Mouse (Mus musculus) heart, embryonic 13.5 days (tissue): ENCODE results near the gene Rusc2. TPM values are rescaled to one million over a fixed set of nuclear protein-coding genes. Genes with fewer than 3 reads are reported as not detected.
A peak's percentile ranks its signal among the peaks of the same experiment; 100 is the strongest.

Experiments
- ATAC-seq: fragments of 200-750 bp; cut with Nextera tagmentation; 2 replicates; pipeline ENCODE4 v1.8.0; 2017; ENCODE audit warnings: moderate TSS enrichment; ENCODE audit not compliant: insufficient number of reproducible peaks, low FRiP score, low TSS enrichment; ENCODE audit errors: extremely low read depth
- H3K27ac ChIP-seq: fragments of 300-500 bp; sonication (generic); replicated peaks from 2 replicates; pipeline ENCODE4 v1.5.1; 2015; ENCODE audit warnings: moderate library complexity, mild to moderate bottlenecking, inconsistent platforms
- H3K27me3 ChIP-seq: fragments of 300-500 bp; sonication (generic); replicated peaks from 2 replicates; pipeline ENCODE4 v1.6.1; 2015; ENCODE audit warnings: mild to moderate bottlenecking, inconsistent platforms
- H3K36me3 ChIP-seq: fragments of 300-500 bp; sonication (generic); 2 replicates; pipeline ENCODE4 v1.6.1; 2015; ENCODE audit warnings: mild to moderate bottlenecking, inconsistent platforms
- H3K4me1 ChIP-seq: fragments of 300-500 bp; sonication (generic); 2 replicates; pipeline ENCODE4 v1.6.1; 2015; ENCODE audit warnings: inconsistent platforms
- H3K4me2 ChIP-seq: fragments of 300-500 bp; sonication (generic); 2 replicates; pipeline ENCODE4 v1.6.1; 2015; ENCODE audit warnings: inconsistent platforms, mild to moderate bottlenecking, moderate library complexity
- H3K4me3 ChIP-seq: fragments of 300-500 bp; sonication (generic); 2 replicates; pipeline ENCODE4 v1.5.1; 2015; ENCODE audit warnings: moderate library complexity, mild to moderate bottlenecking, inconsistent platforms
- H3K9ac ChIP-seq: fragments of 300-500 bp; sonication (generic); 2 replicates; pipeline ENCODE4 v1.6.1; 2015; ENCODE audit warnings: inconsistent platforms, mild to moderate bottlenecking, moderate library complexity
- H3K9me3 ChIP-seq: fragments of 300-500 bp; sonication (generic); 2 replicates; pipeline ENCODE4 v1.6.1; 2016; ENCODE audit warnings: inconsistent platforms
- WGBS: fragments of 180-500 bp; shearing (Covaris S2); methylation state at CpG from one replicate; pipeline ENCODE4 v1.1.7; 2015; ENCODE audit warnings: mixed read lengths; 5-methylcytosine and 5-hydroxymethylcytosine counted together
- polyA plus RNA-seq: library from polyadenylated mRNA; unstranded; fragments of >200 nt; fragmentation: Nextera tagmentation; extraction: Ambion mirVana; gene quantifications from 2 replicates; pipeline ENCODE4 v1.2.1, GENCODE M21; 2015

The Rusc2 gene
- polyA plus RNA-seq, 1 experiment from 2014 or later: 13.9 TPM

- no peaks in the 10 kb centered on the region for H3K4me1 ChIP-seq
- no peak overlapping the region for H3K4me3 ChIP-seq
- no peak overlapping the region for H3K4me2 ChIP-seq
- ATAC-seq: no peak
- no peak overlapping the region for H3K27ac ChIP-seq
- H3K36me3 ChIP-seq: no peaks in the 10 kb centered on the region
- 68% methylated on average over 5 of the region's 5 CpGs for WGBS
- peaks cover 14% of the 10 kb centered on the region; the same call in 1 of the 2 replicates for H3K27me3 ChIP-seq
- no peak overlapping the region for H3K9ac ChIP-seq
- no peaks in the 10 kb centered on the region for H3K9me3 ChIP-seq
These were observed 14.5 kb upstream of the Rusc2 start for GRCm38 (mm10) chr4:43367295-43367694.

- 83% methylated on average over 9 of the region's 9 CpGs for WGBS
- no peak for ATAC-seq
These were observed 14.0 kb upstream of the Rusc2 start for GRCm38 (mm10) chr4:43367787-43368186.

GRCm38 (mm10) chr4:43371406-43371805 lies 10.4 kb upstream of the Rusc2 start:
- WGBS: 59% methylated on average over 11 of the region's 11 CpGs
- Histone ChIP-seq H3K4me1 (no peaks in the 10 kb centered on the region), H3K4me2 (no peak overlapping the region), H3K4me3 (no peak overlapping the region), H3K9me3 (no peaks in the 10 kb centered on the region), H3K27me3 (peaks cover 15% of the 10 kb centered on the region; the same call in 1 of the 2 replicates), H3K36me3 (no peaks in the 10 kb centered on the region), H3K27ac (no peak overlapping the region), H3K9ac (no peak overlapping the region)
- ATAC-seq: no peak

More at GRCm38 (mm10) chr4:43367787-43368186, 14.0 kb upstream of the Rusc2 start:
- Histone ChIP-seq H3K4me1 (no peaks in the 10 kb centered on the region), H3K4me2 (no peak overlapping the region), H3K36me3 (no peaks in the 10 kb centered on the region), H3K27ac (no peak overlapping the region), H3K27me3 (peaks cover 15% of the 10 kb centered on the region; the same call in 1 of the 2 replicates), H3K4me3 (no peak overlapping the region), H3K9ac (no peak overlapping the region), H3K9me3 (no peaks in the 10 kb centered on the region)

- H3K36me3 ChIP-seq: no peaks in the 10 kb centered on the region
- H3K27me3 ChIP-seq: peaks cover 15% of the 10 kb centered on the region; the same call in 1 of the 2 replicates
- no peak overlapping the region for H3K9ac ChIP-seq
- no peak overlapping the region for H3K4me3 ChIP-seq
- H3K27ac ChIP-seq: no peak overlapping the region
- no peaks in the 10 kb centered on the region for H3K4me1 ChIP-seq
- no peak overlapping the region for H3K4me2 ChIP-seq
- 59% methylated on average over 4 of the region's 4 CpGs for WGBS
- ATAC-seq: no peak
- H3K9me3 ChIP-seq: no peaks in the 10 kb centered on the region
These were observed 9.6 kb upstream of the Rusc2 start for GRCm38 (mm10) chr4:43372155-43372554.

- Histone ChIP-seq H3K4me3 (no peak overlapping the region), H3K27me3 (peaks cover 15% of the 10 kb centered on the region; the same call in 1 of the 2 replicates), H3K27ac (no peak overlapping the region), H3K36me3 (no peaks in the 10 kb centered on the region), H3K4me2 (no peak overlapping the region), H3K9me3 (no peaks in the 10 kb centered on the region), H3K4me1 (no peaks in the 10 kb centered on the region), H3K9ac (no peak overlapping the region)
- WGBS: 39% methylated on average over 4 of the region's 4 CpGs
- ATAC-seq: no peak
These were observed 7.5 kb upstream of the Rusc2 start for GRCm38 (mm10) chr4:43374266-43374665.

- Histone ChIP-seq H3K27me3 (peaks cover 5% of the 10 kb centered on the region), H3K4me1 (peaks cover 23% of the 10 kb centered on the region), H3K4me3 (no peak overlapping the region), H3K9ac (no peak overlapping the region), H3K27ac (no peak overlapping the region), H3K36me3 (peaks cover 2% of the 10 kb centered on the region; the same call in 1 of the 2 replicates), H3K9me3 (no peaks in the 10 kb centered on the region), H3K4me2 (no peak overlapping the region)
- WGBS: 84% methylated on average over 6 of the region's 6 CpGs
- ATAC-seq: no peak
These were observed 2.2 kb upstream of the Rusc2 start for GRCm38 (mm10) chr4:43379601-43380000.

GRCm38 (mm10) chr4:43380951-43381350 lies 828 bp upstream of the Rusc2 start:
- ATAC-seq: no peak
- 46% methylated on average over 10 of the region's 10 CpGs for WGBS

GRCm38 (mm10) chr4:43382155-43383020 lies 609 bp downstream of the Rusc2 start:
- WGBS: 6% methylated on average over 30 of the region's 33 CpGs
- peak overlapping the region; percentile 69 for H3K27ac ChIP-seq
- ATAC-seq: peak; percentile 38; the same call in 1 of the 2 replicates
- H3K27me3 ChIP-seq: peaks cover 5% of the 10 kb centered on the region
- peak overlapping the region; percentile 82 for H3K4me3 ChIP-seq
- peaks cover 4% of the 10 kb centered on the region; the same call in 1 of the 2 replicates for H3K36me3 ChIP-seq
- peaks cover 23% of the 10 kb centered on the region for H3K4me1 ChIP-seq
- H3K4me2 ChIP-seq: peak overlapping the region; percentile 86
- no peaks in the 10 kb centered on the region for H3K9me3 ChIP-seq
- H3K9ac ChIP-seq: peak overlapping the region; percentile 96

More at GRCm38 (mm10) chr4:43380951-43381350, 828 bp upstream of the Rusc2 start:
- Histone ChIP-seq H3K9ac (peak overlapping the region; percentile 96), H3K27me3 (peaks cover 5% of the 10 kb centered on the region), H3K9me3 (no peaks in the 10 kb centered on the region), H3K27ac (0 out of 2 replicates have a peak overlapping the region, but pooled peaks have one; percentile 28), H3K36me3 (peaks cover 4% of the 10 kb centered on the region; the same call in 1 of the 2 replicates), H3K4me3 (peak overlapping the region; percentile 82), H3K4me2 (peak overlapping the region; percentile 86), H3K4me1 (peaks cover 23% of the 10 kb centered on the region)

GRCm38 (mm10) chr4:43383246-43384082 lies 1.7 kb downstream of the Rusc2 start:
- Histone ChIP-seq H3K36me3 (peaks cover 4% of the 10 kb centered on the region; the same call in 1 of the 2 replicates), H3K9ac (peak overlapping the region; percentile 65), H3K9me3 (no peaks in the 10 kb centered on the region), H3K27me3 (peaks cover 5% of the 10 kb centered on the region), H3K27ac (no peak overlapping the region), H3K4me1 (peaks cover 23% of the 10 kb centered on the region), H3K4me3 (peak overlapping the region; percentile 82), H3K4me2 (peak overlapping the region; percentile 86)
- WGBS: 63% methylated on average over 11 of the region's 11 CpGs
- ATAC-seq: no peak

- Histone ChIP-seq H3K9me3 (no peaks in the 10 kb centered on the region), H3K27ac (no peak overlapping the region), H3K4me2 (no peak overlapping the region), H3K4me3 (no peak overlapping the region), H3K4me1 (peaks cover 26% of the 10 kb centered on the region), H3K27me3 (peaks cover 5% of the 10 kb centered on the region; the same call in 1 of the 2 replicates), H3K9ac (no peak overlapping the region), H3K36me3 (peaks cover 4% of the 10 kb centered on the region; the same call in 1 of the 2 replicates)
- no peak for ATAC-seq
- WGBS: 69% methylated on average over 5 of the region's 5 CpGs
These were observed 2.3 kb downstream of the Rusc2 start for GRCm38 (mm10) chr4:43384083-43384460.

GRCm38 (mm10) chr4:43384541-43384940 lies 2.8 kb downstream of the Rusc2 start:
- ATAC-seq: no peak
- Histone ChIP-seq H3K4me1 (peaks cover 30% of the 10 kb centered on the region), H3K4me2 (no peak overlapping the region), H3K9me3 (no peaks in the 10 kb centered on the region), H3K4me3 (no peak overlapping the region), H3K27ac (no peak overlapping the region; the same call in 1 of the 2 replicates), H3K27me3 (peaks cover 4% of the 10 kb centered on the region; the same call in 1 of the 2 replicates), H3K36me3 (peaks cover 4% of the 10 kb centered on the region; the same call in 1 of the 2 replicates), H3K9ac (no peak overlapping the region)
- WGBS: 81% methylated on average over 3 of the region's 3 CpGs
